Mouse (Mus musculus): ENCODE results near the gene St6galnac4.

Gene St6galnac4

GRCm38 (mm10) chr2:32604631-32605030 lies 17.7 kb downstream of the St6galnac4 start:
- no peak for DNase-seq

GRCm38 (mm10) chr2:32606161-32607142 lies 19.6 kb downstream of the St6galnac4 start:
- DNase-seq = peak; percentile 70

- DNase-seq = no peak
These were observed 20.5 kb downstream of the St6galnac4 start for GRCm38 (mm10) chr2:32607262-32607947.

- DNase-seq = peak; percentile 58
These were observed 21.4 kb downstream of the St6galnac4 start for GRCm38 (mm10) chr2:32608141-32608777.

- no peak for DNase-seq
These were observed 22.0 kb downstream of the St6galnac4 start for GRCm38 (mm10) chr2:32608778-32609435.

GRCm38 (mm10) chr2:32610610-32611229 lies 23.8 kb downstream of the St6galnac4 start:
- DNase-seq = peak; percentile 56

GRCm38 (mm10) chr2:32612274-32612673 lies 25.4 kb downstream of the St6galnac4 start:
- DNase-seq = no peak

- no peak for DNase-seq
These were observed 30.2 kb downstream of the St6galnac4 start for GRCm38 (mm10) chr2:32617109-32617508.

- no peak for DNase-seq
These were observed 30.7 kb downstream of the St6galnac4 start for GRCm38 (mm10) chr2:32617601-32618000.

- no peak for DNase-seq
These were observed 31.2 kb downstream of the St6galnac4 start for GRCm38 (mm10) chr2:32618051-32618450.

- DNase-seq = peak; percentile 85
These were observed 34.0 kb downstream of the St6galnac4 start for GRCm38 (mm10) chr2:32620682-32621516.

GRCm38 (mm10) chr2:32621517-32621859 lies 34.6 kb downstream of the St6galnac4 start, which contains the start of gene Ak1:
Gene Ak1, plus strand, starts transcription at chr2:32621758.
- DNase-seq = no peak

- no peak for DNase-seq
These were observed 37.3 kb downstream of the St6galnac4 start for GRCm38 (mm10) chr2:32624111-32624748.

GRCm38 (mm10) chr2:32625212-32625872 lies 38.4 kb downstream of the St6galnac4 start:
- DNase-seq = peak; percentile 66

- no peak for DNase-seq
These were observed 39.2 kb downstream of the St6galnac4 start for GRCm38 (mm10) chr2:32625873-32626694.

GRCm38 (mm10) chr2:32627266-32628043 lies 40.6 kb downstream of the St6galnac4 start:
- DNase-seq = no peak

GRCm38 (mm10) chr2:32628044-32628550 lies 41.2 kb downstream of the St6galnac4 start:
- peak; percentile 43 for DNase-seq

GRCm38 (mm10) chr2:32628729-32629128 lies 41.8 kb downstream of the St6galnac4 start:
- peak; percentile 65 for DNase-seq
